Mouse (Mus musculus) T-helper 1 cell (primary cell): ENCODE results near the gene Lipo3.
"Not testable (repeated sequence)": the region's sequence is repeated elsewhere in the genome, so short reads cannot be mapped to it uniquely, and the experiment has no call there.

ENCODE experiments used
- in situ Hi-C: fragments of 300-600 bp; cut with MboI, MseI; formaldehyde crosslinking; loops from one replicate; pipeline ENCODE4 v1.15.1; 2025; ENCODE audit warnings: high pct_unique_total_duplicates

The Lipo3 gene

DNA sequence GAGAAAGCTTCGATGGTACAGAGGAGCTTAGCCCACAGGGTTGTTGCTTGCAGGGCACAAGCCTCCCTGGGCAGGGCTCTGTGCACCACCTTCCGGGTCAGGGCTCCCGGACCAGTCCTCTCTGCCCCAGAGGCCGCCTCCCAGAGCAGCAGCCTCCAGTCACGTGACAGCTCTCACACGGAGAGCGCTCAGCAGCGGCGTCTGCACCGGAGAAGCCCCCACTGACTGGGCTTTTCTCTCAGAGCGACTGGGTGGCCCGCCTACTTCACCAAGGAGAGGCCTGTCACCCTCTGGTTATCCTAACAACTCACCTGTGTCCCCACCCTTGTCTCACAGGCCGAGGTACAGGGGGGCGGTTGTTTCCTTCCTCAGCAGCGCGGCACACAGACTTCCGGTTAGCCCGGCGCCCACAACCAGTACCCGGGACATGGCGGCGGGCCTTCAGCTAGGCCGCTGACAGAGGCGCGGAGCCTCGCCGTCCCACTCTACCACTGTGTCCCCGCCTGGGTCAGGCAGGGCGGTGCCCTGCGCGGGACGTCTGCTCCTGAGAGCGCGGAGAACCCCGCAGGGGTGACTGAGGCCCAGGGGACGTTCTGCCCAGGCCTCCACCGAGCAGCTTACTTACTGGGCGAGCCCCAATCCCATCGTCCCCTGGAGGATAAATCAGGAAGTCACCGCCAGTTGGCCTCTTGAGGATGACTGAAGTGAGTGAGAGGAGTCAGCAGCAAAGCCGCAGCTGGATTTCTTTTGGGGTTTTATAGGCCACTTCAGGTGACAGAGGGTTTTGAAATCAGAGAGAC lies at the start of gene Lipo3:
Gene Lipo3, minus strand, starts transcription at position 665 of the 800 bp plus-strand sequence.
- in situ Hi-C loops: not testable (repeated sequence)

DNA sequence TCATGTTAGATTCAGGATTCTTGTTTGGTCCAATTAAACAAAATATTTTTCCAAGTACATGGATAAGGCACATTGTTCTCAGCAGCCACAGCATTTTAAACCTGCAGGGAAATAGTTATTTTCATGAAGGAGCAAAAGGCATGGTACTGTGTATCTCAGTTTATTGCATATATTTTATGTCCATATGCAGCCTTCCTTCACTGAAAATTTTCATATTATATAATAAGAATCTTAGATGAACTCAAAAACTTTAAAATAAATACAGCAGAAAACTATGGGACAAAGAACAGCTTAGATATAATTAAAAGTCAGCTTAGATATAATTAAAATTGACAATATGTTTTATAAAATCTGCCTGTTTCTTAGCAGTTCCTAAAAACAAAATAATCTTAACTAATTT lies 25.6 kb upstream of the Lipo3 start, which contains the start of gene Lipo1:
Gene Lipo1, minus strand, starts transcription at position 101 of the 400 bp plus-strand sequence.
- in situ Hi-C loops: not testable (repeated sequence)

DNA sequence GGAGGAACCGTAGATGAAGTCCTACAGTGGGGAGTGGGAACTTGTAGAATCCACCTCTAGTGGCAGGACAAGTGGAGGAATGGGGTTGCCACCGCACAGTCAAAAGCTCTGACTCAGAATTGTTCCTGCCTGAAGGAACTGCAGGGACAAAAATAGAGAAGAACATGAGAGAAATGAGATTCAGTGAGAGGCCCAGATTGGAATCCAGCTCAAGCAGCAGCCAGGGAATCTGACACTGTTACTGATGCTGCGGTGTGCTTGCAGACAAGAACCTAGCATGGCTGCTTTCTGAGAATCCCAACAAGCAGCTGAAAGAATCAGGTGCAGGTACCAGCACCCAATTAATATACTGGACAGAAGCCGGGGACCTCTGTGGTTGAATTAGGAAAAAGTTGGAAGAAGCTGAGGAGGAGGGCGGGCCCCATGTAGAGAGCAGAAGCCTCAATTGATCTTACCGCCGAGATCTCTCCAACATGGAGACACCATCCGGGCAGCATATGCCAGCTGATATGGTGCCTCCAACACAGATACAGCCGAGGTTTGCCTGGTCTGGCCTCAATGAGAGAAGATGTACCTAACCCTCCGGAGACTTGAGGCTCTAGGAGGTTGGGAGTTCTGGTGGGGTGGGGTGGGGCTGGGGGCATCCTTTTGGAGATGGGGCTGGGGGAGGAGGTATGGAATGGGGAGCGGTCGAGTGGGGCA lies 25.0 kb upstream of the Lipo3 start:
- in situ Hi-C loops: no loop called here

GRCm38 (mm10) chr19:33751259-33751658 lies 10.5 kb downstream of the Lipo3 start, which contains the start of gene Lipo2:
Gene Lipo2 (minus strand): TSS chr19:33751359.
- in situ Hi-C loops: not testable (repeated sequence)

GRCm38 (mm10) chr19:33625152-33625551 lies 136.6 kb downstream of the Lipo3 start, which contains the start of gene Gm8978:
Gene Gm8978 (minus strand): TSS chr19:33625252.
- in situ Hi-C loops: not testable (repeated sequence)

GRCm38 (mm10) chr19:33589626-33590302 lies 172.0 kb downstream of the Lipo3 start:
- in situ Hi-C loops: loop anchor here (10.0 kb wide), 1 partner anchor 775 kb away; no protein-coding TSS in a partner anchor

- in situ Hi-C loops: not testable (repeated sequence)
These were observed 193.2 kb downstream of the Lipo3 start for GRCm38 (mm10) chr19:33568551-33568950.

GRCm38 (mm10) chr19:33517680-33518079 lies 244.1 kb downstream of the Lipo3 start, which contains the start of gene Lipo4:
Gene Lipo4 (minus strand): TSS chr19:33517780.
- in situ Hi-C loops: no loop called here
